Mouse (Mus musculus): ENCODE results near the gene Ryk. TPM values are rescaled to one million over a fixed set of nuclear protein-coding genes. Genes with fewer than 3 reads are reported as not detected.
A peak's percentile ranks its signal among the peaks of the same experiment; 100 is the strongest.

Ryk gene
- total and polyA plus RNA-seq, 2 experiments from 2014 or later, result 8.8 to 66.1 TPM

GRCm38 (mm10) chr9:102921791-102922190, 87.1 kb downstream of the Ryk start:
- DNase-seq (ENCODE audit: low spot score) (no peak), ATAC-seq (ENCODE audit: insufficient read depth, low read depth) (no peak)
- no peaks in the 10 kb centered on the region for H3K27me3 ChIP-seq (ENCODE audit: control insufficient read depth, insufficient read depth, low read length)
- no peaks in the 10 kb centered on the region for H3K36me3 ChIP-seq (replicated peaks; ENCODE audit: control insufficient read depth, insufficient read depth, low read length)
- H3K9ac ChIP-seq (replicated peaks; ENCODE audit: low read depth, low read length), result no peak overlapping the region
- H3K9me3 ChIP-seq (replicated peaks; ENCODE audit: control insufficient read depth, low read length), result no peaks in the 10 kb centered on the region
- no peak overlapping the region for H3K4me2 ChIP-seq (ENCODE audit: low read depth, low read length)
- H3K27ac ChIP-seq (ENCODE audit: low read depth), result no peak overlapping the region
- H3K4me1 ChIP-seq (ENCODE audit: control insufficient read depth, insufficient read depth), result no peaks in the 10 kb centered on the region
- no peak overlapping the region for H3K4me3 ChIP-seq (ENCODE audit: low read depth, low read length)
- WGBS, result 77% methylated on average over 13 of the region's 13 CpGs
- no peak for TF ChIP-seq CTCF (IDR thresholded peaks at IDR 0.05; ENCODE audit: low read depth)
- TF ChIP-seq EP300 (IDR thresholded peaks at IDR 0.05; ENCODE audit: low read depth), result no peak

- DNase-seq (ENCODE audit: low spot score), result no peak
- TF ChIP-seq EP300 (IDR thresholded peaks at IDR 0.05; ENCODE audit: low read depth), result no peak
- no peak for TF ChIP-seq CTCF (IDR thresholded peaks at IDR 0.05; ENCODE audit: low read depth)
- H3K9ac ChIP-seq (replicated peaks; ENCODE audit: low read depth, low read length), result no peak overlapping the region
- no peak for ATAC-seq (ENCODE audit: insufficient read depth, low read depth)
- H3K27ac ChIP-seq (ENCODE audit: low read depth), result no peak overlapping the region
- no peak overlapping the region for H3K4me3 ChIP-seq (ENCODE audit: low read depth, low read length)
- H3K9me3 ChIP-seq (replicated peaks; ENCODE audit: control insufficient read depth, low read length), result no peaks in the 10 kb centered on the region
- H3K36me3 ChIP-seq (replicated peaks; ENCODE audit: control insufficient read depth, insufficient read depth, low read length), result no peaks in the 10 kb centered on the region
- H3K4me1 ChIP-seq (ENCODE audit: control insufficient read depth, insufficient read depth), result no peaks in the 10 kb centered on the region
- no peaks in the 10 kb centered on the region for H3K27me3 ChIP-seq (ENCODE audit: control insufficient read depth, insufficient read depth, low read length)
- 81% methylated on average over 7 of the region's 7 CpGs for WGBS
- H3K4me2 ChIP-seq (ENCODE audit: low read depth, low read length), result no peak overlapping the region
Observed at GRCm38 (mm10) chr9:102922866-102923434, 88.2 kb downstream of the Ryk start.

- Histone ChIP-seq H3K4me1 (ENCODE audit: control insufficient read depth, insufficient read depth) (no peaks in the 10 kb centered on the region), H3K4me2 (ENCODE audit: low read depth, low read length) (no peak overlapping the region), H3K27me3 (ENCODE audit: control insufficient read depth, insufficient read depth, low read length) (no peaks in the 10 kb centered on the region), H3K27ac (ENCODE audit: low read depth) (no peak overlapping the region), H3K4me3 (ENCODE audit: low read depth, low read length) (no peak overlapping the region), H3K36me3 (replicated peaks; ENCODE audit: control insufficient read depth, insufficient read depth, low read length) (no peaks in the 10 kb centered on the region), H3K9ac (replicated peaks; ENCODE audit: low read depth, low read length) (no peak overlapping the region), H3K9me3 (replicated peaks; ENCODE audit: control insufficient read depth, low read length) (no peaks in the 10 kb centered on the region)
- TF ChIP-seq CTCF (IDR thresholded peaks at IDR 0.05; ENCODE audit: low read depth), result no peak
- TF ChIP-seq EP300 (IDR thresholded peaks at IDR 0.05; ENCODE audit: low read depth), result no peak
- 53% methylated on average over 11 of the region's 11 CpGs for WGBS
- DNase-seq (ENCODE audit: low spot score) (no peak), ATAC-seq (ENCODE audit: insufficient read depth, low read depth) (no peak)
Observed at GRCm38 (mm10) chr9:102923836-102924235, 89.1 kb downstream of the Ryk start.

- Histone ChIP-seq H3K9me3 (replicated peaks; ENCODE audit: control insufficient read depth, low read length) (no peaks in the 10 kb centered on the region), H3K9ac (replicated peaks; ENCODE audit: low read depth, low read length) (no peak overlapping the region), H3K4me3 (ENCODE audit: low read depth, low read length) (no peak overlapping the region), H3K27me3 (ENCODE audit: control insufficient read depth, insufficient read depth, low read length) (no peaks in the 10 kb centered on the region), H3K36me3 (replicated peaks; ENCODE audit: control insufficient read depth, insufficient read depth, low read length) (no peaks in the 10 kb centered on the region), H3K4me2 (ENCODE audit: low read depth, low read length) (no peak overlapping the region), H3K27ac (ENCODE audit: low read depth) (no peak overlapping the region), H3K4me1 (ENCODE audit: control insufficient read depth, insufficient read depth) (no peaks in the 10 kb centered on the region)
- 42% methylated on average over 15 of the region's 15 CpGs for WGBS
- DNase-seq (ENCODE audit: low spot score), result no peak
- no peak for TF ChIP-seq CTCF (IDR thresholded peaks at IDR 0.05; ENCODE audit: low read depth)
- TF ChIP-seq EP300 (IDR thresholded peaks at IDR 0.05; ENCODE audit: low read depth), result no peak
- peak; percentile 30 for ATAC-seq (ENCODE audit: insufficient read depth, low read depth)
Observed at GRCm38 (mm10) chr9:102924627-102925316, 90.1 kb downstream of the Ryk start.

GRCm38 (mm10) chr9:102926137-102926536, 91.4 kb downstream of the Ryk start:
- DNase-seq (ENCODE audit: low spot score) (no peak), ATAC-seq (ENCODE audit: insufficient read depth, low read depth) (no peak)
- no peaks in the 10 kb centered on the region for H3K27me3 ChIP-seq (ENCODE audit: control insufficient read depth, insufficient read depth, low read length)
- 86% methylated on average over 3 of the region's 3 CpGs for WGBS
- H3K27ac ChIP-seq (ENCODE audit: low read depth), result no peak overlapping the region
- H3K9me3 ChIP-seq (replicated peaks; ENCODE audit: control insufficient read depth, low read length), result no peaks in the 10 kb centered on the region
- TF ChIP-seq EP300 (IDR thresholded peaks at IDR 0.05; ENCODE audit: low read depth) (no peak), CTCF (IDR thresholded peaks at IDR 0.05; ENCODE audit: low read depth) (no peak)
- no peak overlapping the region for H3K4me2 ChIP-seq (ENCODE audit: low read depth, low read length)
- no peak overlapping the region for H3K4me3 ChIP-seq (ENCODE audit: low read depth, low read length)
- H3K4me1 ChIP-seq (ENCODE audit: control insufficient read depth, insufficient read depth), result no peaks in the 10 kb centered on the region
- no peaks in the 10 kb centered on the region for H3K36me3 ChIP-seq (replicated peaks; ENCODE audit: control insufficient read depth, insufficient read depth, low read length)
- no peak overlapping the region for H3K9ac ChIP-seq (replicated peaks; ENCODE audit: low read depth, low read length)

Measured in heart, postnatal 0 days (tissue).